In the genomic region with DNA sequence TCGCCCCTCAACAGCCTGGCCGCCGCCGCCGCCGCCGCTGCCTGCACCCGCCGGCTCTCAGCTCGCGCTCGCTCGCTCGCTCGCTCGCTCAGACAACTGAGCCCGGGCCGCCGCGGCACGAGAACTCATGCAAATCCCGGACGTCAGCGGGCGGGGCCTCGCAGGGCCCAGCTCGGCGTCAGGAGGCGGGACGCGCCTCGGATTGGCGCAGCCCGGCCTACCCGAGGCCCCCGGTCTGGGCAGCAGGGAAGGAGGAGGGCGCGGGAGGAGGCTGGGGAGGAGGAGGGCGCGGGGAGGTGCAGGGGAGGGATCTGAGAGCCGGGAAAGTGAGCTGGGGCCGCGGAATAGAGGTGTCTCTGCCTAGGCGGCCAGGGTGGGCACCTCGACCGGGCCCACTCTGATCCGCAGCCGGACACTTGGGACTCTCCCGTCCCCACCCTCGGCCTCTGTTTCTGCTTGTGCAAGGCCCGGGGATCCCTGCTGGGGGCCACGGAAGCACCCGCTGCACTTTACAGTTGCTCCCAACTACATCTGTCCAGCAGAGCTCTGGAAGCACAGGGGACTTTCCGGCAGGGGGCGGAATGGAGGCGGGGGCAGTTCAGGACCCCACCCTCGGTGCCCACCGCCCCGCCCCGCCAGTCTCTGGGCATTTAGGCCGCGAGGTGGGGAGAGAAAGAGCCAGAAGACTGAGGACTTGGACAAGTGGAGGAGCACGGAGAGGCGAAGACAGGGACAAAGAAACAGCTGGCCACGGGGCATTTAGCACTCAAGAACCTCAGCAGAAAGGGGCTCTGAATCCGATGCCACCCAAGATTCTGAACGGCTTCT, we compare ENCODE assay signal across 8 mouse cellular contexts. TPM values are rescaled to one million over a fixed set of nuclear protein-coding genes. Genes with fewer than 3 reads are reported as not detected.
DNase-seq lines count a peak whose midpoint lies in the region; ATAC-seq and TF ChIP-seq lines count a peak whose summit lies in the region.

A gene (minus strand): TSS at position 78 of the 828 bp plus-strand sequence.

- H3K9me3 ChIP-seq in forebrain, embryonic 10.5 days, result no peaks in the 10 kb centered on the region
- H3K9me3 ChIP-seq in heart, embryonic 15.5 days (replicated peaks), result no peaks in the 10 kb centered on the region
- no peaks in the 10 kb centered on the region for H3K9me3 ChIP-seq in liver, embryonic 14.5 days (ENCODE audit: control insufficient read depth, low read length)
- no peaks in the 10 kb centered on the region for H3K9me3 ChIP-seq in neural tube, embryonic 11.5 days (ENCODE audit: control insufficient read depth, low read length)

- peaks cover 97% of the 10 kb centered on the region for H3K4me1 ChIP-seq in forebrain, embryonic 10.5 days
- peaks cover 81% of the 10 kb centered on the region for H3K4me1 ChIP-seq in heart, embryonic 15.5 days (replicated peaks)
- H3K4me1 ChIP-seq in liver, embryonic 14.5 days (replicated peaks; ENCODE audit: control insufficient read depth in 2 of 2, insufficient read depth in 2 of 2, low read length in 1 of 2), result peaks cover 0 to 12% of the 10 kb centered on the region in 2 experiments; a peak in 3 of 4 replicates
- peaks cover 48% of the 10 kb centered on the region for H3K4me1 ChIP-seq in neural tube, embryonic 11.5 days (ENCODE audit: control insufficient read depth, insufficient read depth, low read length)

- ATAC-seq in CD4-positive, CD25-positive, alpha-beta regulatory T cell, adult 4 months, result peak; percentile 74
- ATAC-seq in heart, embryonic 15.5 days (replicated peaks; ENCODE audit: insufficient number of reproducible peaks, insufficient read depth, low FRiP score, low read depth), result peak; percentile 91
- peak; percentile 84 for ATAC-seq in liver, embryonic 14.5 days (ENCODE audit: insufficient read depth)
- peak; percentile 84 for ATAC-seq in neural tube, embryonic 11.5 days (ENCODE audit: insufficient read depth, low FRiP score, low TSS enrichment)

- peak within 1 kb of the TSS; percentile 90 for H3K4me2 ChIP-seq in heart, embryonic 15.5 days
- peak within 1 kb of the TSS; percentile 77 for H3K4me2 ChIP-seq in liver, embryonic 14.5 days (ENCODE audit: low read depth)
- H3K4me2 ChIP-seq in neural tube, embryonic 11.5 days (ENCODE audit: low read depth), result peak within 1 kb of the TSS; percentile 84

- H3K4me3 ChIP-seq in forebrain, embryonic 10.5 days, result peak within 1 kb of the TSS; percentile 88
- H3K4me3 ChIP-seq in heart, embryonic 15.5 days, result peak within 1 kb of the TSS; percentile 83
- peak within 1 kb of the TSS; percentile 71 to 74 for H3K4me3 ChIP-seq in liver, embryonic 14.5 days (ENCODE audit: insufficient read depth in 1 of 2, low read depth in 2 of 2, low read length in 2 of 2)
- H3K4me3 ChIP-seq in neural tube, embryonic 11.5 days (ENCODE audit: low read depth, low read length), result peak within 1 kb of the TSS; percentile 77

- peak; percentile 50 for TF ChIP-seq CTCF in liver, embryonic 14.5 days (IDR thresholded peaks at IDR 0.05; ENCODE audit: low read depth)

- peak within 1 kb of the TSS; percentile 95 for H3K9ac ChIP-seq in heart, embryonic 15.5 days
- H3K9ac ChIP-seq in liver, embryonic 14.5 days (replicated peaks), result peak within 1 kb of the TSS; percentile 62
- peak within 1 kb of the TSS; percentile 87 for H3K9ac ChIP-seq in neural tube, embryonic 11.5 days (ENCODE audit: low read length)

- DNase-seq in brain, embryonic 18.5 days (ENCODE audit: low read depth, low spot score), result peak; percentile 92
- DNase-seq in forebrain, embryonic 10.5 days (ENCODE audit: extremely low spot score, low spot score), result peak; percentile 93
- peak; percentile 93 to 98 for DNase-seq in kidney, postnatal 25 days
- DNase-seq in liver, embryonic 14.5 days (ENCODE audit: low read depth in 3 of 3, low spot score in 3 of 3), result peak; percentile 71 to 72 (median 72)
- peak; percentile 98 for DNase-seq in neural tube, embryonic 11.5 days (ENCODE audit: low spot score)
- DNase-seq in telencephalon, adult 2 months (ENCODE audit: low read depth, low spot score), result peak; percentile 90

- peaks cover 94% of the 10 kb centered on the region for H3K27me3 ChIP-seq in forebrain, embryonic 10.5 days (ENCODE audit: poor library complexity, severe bottlenecking)
- H3K27me3 ChIP-seq in heart, embryonic 15.5 days, result peaks cover 38% of the 10 kb centered on the region
- peaks cover 61% of the 10 kb centered on the region for H3K27me3 ChIP-seq in liver, embryonic 14.5 days (ENCODE audit: control insufficient read depth, insufficient read depth, low read length)
- H3K27me3 ChIP-seq in neural tube, embryonic 11.5 days (ENCODE audit: control insufficient read depth, insufficient read depth, low read length), result peaks cover 80% of the 10 kb centered on the region

- peaks cover 6% of the 10 kb centered on the region; the same call in 1 of the 2 replicates for H3K36me3 ChIP-seq in forebrain, embryonic 10.5 days (replicated peaks)
- peaks cover 9% of the 10 kb centered on the region for H3K36me3 ChIP-seq in heart, embryonic 15.5 days
- H3K36me3 ChIP-seq in liver, embryonic 14.5 days (replicated peaks; ENCODE audit: control insufficient read depth, insufficient read depth, low read depth), result no peaks in the 10 kb centered on the region
- H3K36me3 ChIP-seq in neural tube, embryonic 11.5 days (ENCODE audit: control insufficient read depth, insufficient read depth, low read length), result no peaks in the 10 kb centered on the region

- TF ChIP-seq EP300 in liver, embryonic 14.5 days (IDR thresholded peaks at IDR 0.05; ENCODE audit: low read depth), result no peak

- peak within 1 kb of the TSS; percentile 95 for H3K27ac ChIP-seq in forebrain, embryonic 10.5 days
- H3K27ac ChIP-seq in heart, embryonic 15.5 days, result peak within 1 kb of the TSS; percentile 99
- H3K27ac ChIP-seq in liver, embryonic 14.5 days, result peak within 1 kb of the TSS; percentile 21; the same call in 1 of the 2 replicates
- peak within 1 kb of the TSS; percentile 96 for H3K27ac ChIP-seq in neural tube, embryonic 11.5 days (ENCODE audit: low read depth, low read length)

- under 1% methylated on average over 67 of the region's 67 CpGs for WGBS in forebrain, embryonic 10.5 days
- 2% methylated on average over 64 of the region's 67 CpGs for WGBS in heart, embryonic 15.5 days
- 2% methylated on average over 66 of the region's 67 CpGs for WGBS in liver, embryonic 14.5 days (ENCODE audit: insufficient replicate concordance)
- WGBS in neural tube, embryonic 11.5 days, result under 1% methylated on average over 52 of the region's 67 CpGs

RNA-seq across cellular contexts. Expression of the gene that starts here (rescaled TPM):
- polyA plus RNA-seq in CD4-positive, CD25-positive, alpha-beta regulatory T cell, adult 4 months (2017; shearing (Covaris generic)), result 1 to 10 TPM; 1.7 to 3.7 TPM
- polyA plus RNA-seq in forebrain, embryonic 10.5 days (2016; fragmentation: Nextera tagmentation; extraction: Ambion mirVana), result 3.3 and 4.6 TPM in 2 replicates
- 9.3 and 11.6 TPM in 2 replicates for polyA plus RNA-seq in heart, embryonic 15.5 days (2015; fragmentation: Nextera tagmentation; extraction: Ambion mirVana)
- 1.8 and 3.3 TPM in 2 replicates for polyA plus RNA-seq in liver, embryonic 14.5 days (2012; rRNA removed)
- 1.6 and 2.0 TPM in 2 replicates for polyA plus RNA-seq in liver, embryonic 14.5 days (2014; fragmentation: Nextera tagmentation; extraction: Ambion mirVana)
- 6.0 and 6.1 TPM in 2 replicates for polyA plus RNA-seq in neural tube, embryonic 11.5 days (2014; fragmentation: Nextera tagmentation; extraction: Ambion mirVana)

Comparison
In these comparisons a context has a peak if more than half of its experiments do, and no peak if none do; other contexts are left out.
1. Peak in every context shown above with its lines: DNase-seq, ATAC-seq, H3K4me3 ChIP-seq and H3K27ac ChIP-seq.
2. H3K27ac ChIP-seq: peak in every context shown above with its lines; median percentile 99 in heart, embryonic 15.5 days; 96 in neural tube, embryonic 11.5 days; 95 in forebrain, embryonic 10.5 days; 21 in liver, embryonic 14.5 days.